Mouse (Mus musculus) thymus, postnatal 36 days (tissue): ENCODE measurements around the gene Cplane1.
"Not testable (repeated sequence)": the region's sequence is repeated elsewhere in the genome, so short reads cannot be mapped to it uniquely, and the experiment has no call there.

Source experiments
- DNase-seq, 2 experiments: peaks; one replicate each; pipeline ENCODE4 v3.0.0; 2022; ENCODE audit warnings: mixed read lengths in 2 of 2

Gene Cplane1

DNA sequence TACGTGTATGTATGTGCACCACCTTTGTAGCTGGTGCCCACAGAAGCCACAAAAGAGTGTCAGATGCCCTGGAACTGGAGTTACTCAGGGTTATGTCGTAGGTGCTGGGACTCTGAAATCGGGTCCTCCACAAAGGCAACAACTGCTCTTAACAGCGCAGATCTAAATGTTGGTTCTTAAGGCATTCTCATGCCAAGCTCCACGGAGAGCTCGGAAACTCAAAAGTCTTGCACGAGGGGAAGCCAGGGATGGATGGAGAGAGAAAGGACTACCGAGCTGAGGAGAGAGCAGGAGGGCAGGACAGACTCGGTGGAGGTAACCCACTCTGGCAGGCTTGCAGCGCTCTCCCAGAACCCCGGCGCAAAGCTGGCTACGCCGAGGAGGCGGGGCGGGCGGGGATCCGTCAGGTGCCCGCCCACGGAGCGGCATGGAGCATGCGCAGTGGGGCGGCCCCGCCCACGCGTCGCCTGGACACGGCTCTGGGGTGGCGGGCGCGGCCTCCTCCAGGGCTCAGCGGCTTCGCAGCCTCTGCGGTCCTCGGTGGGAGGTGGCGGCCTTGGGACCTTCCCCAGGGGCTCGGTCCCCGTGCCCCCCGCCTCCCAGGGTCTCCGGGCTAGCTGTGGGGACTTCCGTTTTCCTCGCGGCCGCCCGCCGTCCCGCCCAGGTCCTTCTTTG is at the start of gene Cplane1:
Cplane1 (plus strand) TSS at position 516 of the 675 bp plus-strand sequence.
- DNase-seq = peak; percentile 94 to 95

DNA sequence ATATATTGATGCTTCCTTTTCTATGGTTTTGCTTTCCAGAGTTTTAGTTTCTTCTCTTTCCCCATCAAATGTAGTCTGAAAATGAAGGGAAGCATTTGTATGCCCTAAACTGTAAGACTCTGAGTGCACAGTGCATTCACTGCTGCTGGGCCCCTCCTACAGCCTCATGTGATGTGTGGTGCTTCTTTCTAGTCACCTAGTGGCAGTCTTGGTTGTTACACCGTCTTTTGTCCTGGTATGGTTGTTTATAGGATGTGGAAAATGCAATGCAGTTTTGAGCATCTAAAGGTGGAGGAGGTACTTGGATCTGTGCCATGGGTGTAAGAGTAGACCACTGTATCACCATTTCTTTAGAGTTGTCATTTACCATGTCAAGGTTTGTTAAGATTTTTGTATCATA is 39.6 kb upstream of the Cplane1 start:
- DNase-seq = no peak

DNA sequence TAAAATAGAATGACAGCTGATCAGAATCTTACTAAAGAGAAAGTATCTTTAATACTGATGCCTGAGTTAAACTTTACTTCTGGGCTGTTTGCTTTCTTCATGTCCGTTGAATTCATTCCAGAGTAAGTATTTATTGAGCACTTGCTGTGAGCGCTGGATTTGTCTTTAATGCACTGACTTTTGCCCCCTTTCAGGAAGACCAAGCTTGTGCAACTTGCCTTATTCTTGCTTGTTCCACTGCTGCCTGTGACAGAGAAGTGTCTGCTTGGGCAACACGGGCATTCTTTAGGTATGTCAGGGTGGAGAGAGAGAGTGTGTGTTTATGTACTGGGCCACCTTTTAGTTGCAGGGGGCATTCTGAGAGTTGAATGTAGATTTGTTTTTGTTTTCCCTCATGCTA is 37.6 kb upstream of the Cplane1 start:
- DNase-seq = no peak

GRCm38 (mm10) chr15:8131761-8132160 is 37.1 kb upstream of the Cplane1 start:
- no peak for DNase-seq

- DNase-seq = no peak
Observed at GRCm38 (mm10) chr15:8135606-8136005, 33.3 kb upstream of the Cplane1 start.

- no peak for DNase-seq
Observed at GRCm38 (mm10) chr15:8161841-8162240, 7.1 kb upstream of the Cplane1 start.

DNA sequence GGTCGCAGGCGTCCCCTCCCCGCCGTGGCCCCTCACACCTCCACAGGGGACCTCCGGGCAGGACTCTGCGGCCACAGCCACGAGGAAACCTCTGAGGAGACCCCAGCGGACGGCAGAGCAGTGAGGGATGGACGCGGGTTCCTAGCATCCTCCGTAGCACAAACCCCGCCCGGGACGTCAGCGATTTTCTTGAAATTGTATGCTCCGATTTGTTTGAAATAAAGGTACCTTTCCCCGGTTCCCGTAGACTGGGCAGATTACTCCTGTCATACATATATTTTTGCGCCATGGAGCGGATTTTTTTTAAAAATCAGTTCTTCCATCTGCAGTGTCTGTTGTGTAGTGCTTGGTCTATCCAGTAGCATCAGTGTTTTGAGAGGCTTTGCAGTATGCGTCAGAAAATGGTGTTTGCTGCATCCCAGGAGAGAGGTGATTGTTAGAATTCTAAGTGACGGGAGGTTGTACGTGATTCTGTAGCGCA is 400 bp downstream of the Cplane1 start:
- no peak for DNase-seq

- DNase-seq = no peak
Observed at GRCm38 (mm10) chr15:8189563-8189962, 20.7 kb downstream of the Cplane1 start.

- no peak for DNase-seq
Observed at GRCm38 (mm10) chr15:8190435-8190834, 21.5 kb downstream of the Cplane1 start.

DNA sequence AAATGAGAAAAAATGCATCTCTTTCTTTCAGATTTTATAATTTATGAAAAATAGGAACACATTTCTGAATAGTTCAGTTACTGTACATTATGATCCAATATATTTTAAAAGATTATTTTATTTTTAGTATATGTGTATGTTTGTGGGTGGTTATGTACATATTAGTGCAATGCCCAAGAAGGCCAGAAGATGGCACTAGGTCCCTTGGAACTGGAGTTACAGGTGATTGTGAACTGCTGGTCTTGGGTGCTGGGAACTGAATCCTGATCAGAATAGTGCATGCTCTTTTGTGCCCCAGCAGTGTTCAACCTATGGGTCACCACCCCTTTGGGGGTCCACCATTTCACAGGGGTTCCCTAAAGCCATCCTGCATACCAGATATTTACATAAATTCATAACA is 31.4 kb downstream of the Cplane1 start:
- DNase-seq = no peak

GRCm38 (mm10) chr15:8208362-8208761 is 39.5 kb downstream of the Cplane1 start:
- no peak for DNase-seq

- DNase-seq = no peak
Observed at GRCm38 (mm10) chr15:8214811-8215210, 45.9 kb downstream of the Cplane1 start.

- DNase-seq = not testable (repeated sequence)
Observed at GRCm38 (mm10) chr15:8234167-8234566, 65.3 kb downstream of the Cplane1 start.

GRCm38 (mm10) chr15:8265946-8266345 is 97.0 kb downstream of the Cplane1 start:
- no peak for DNase-seq

GRCm38 (mm10) chr15:8267211-8267610 is 98.3 kb downstream of the Cplane1 start:
- no peak for DNase-seq

DNA sequence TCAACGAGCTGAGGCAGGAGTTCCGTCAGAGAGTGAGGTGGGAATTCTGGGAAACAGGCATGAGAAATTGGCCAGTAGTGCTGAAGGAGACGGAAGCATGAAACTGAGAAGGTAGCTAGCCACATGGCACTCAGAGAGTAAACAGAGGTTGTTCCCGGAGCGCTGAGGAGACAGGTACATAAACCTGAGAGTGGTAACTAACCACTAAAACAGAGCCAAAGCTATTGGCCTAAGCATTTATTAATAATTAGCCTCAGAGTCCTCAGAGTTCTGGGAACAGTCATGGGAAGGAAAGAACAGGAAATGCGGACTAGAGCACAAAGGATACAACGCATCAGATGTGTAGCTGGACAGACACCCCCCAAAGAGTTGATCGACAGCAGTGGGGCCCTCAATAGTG is 99.3 kb downstream of the Cplane1 start:
- DNase-seq = no peak

- no peak for DNase-seq
Observed at GRCm38 (mm10) chr15:8271952-8272351, 103.0 kb downstream of the Cplane1 start.

DNA sequence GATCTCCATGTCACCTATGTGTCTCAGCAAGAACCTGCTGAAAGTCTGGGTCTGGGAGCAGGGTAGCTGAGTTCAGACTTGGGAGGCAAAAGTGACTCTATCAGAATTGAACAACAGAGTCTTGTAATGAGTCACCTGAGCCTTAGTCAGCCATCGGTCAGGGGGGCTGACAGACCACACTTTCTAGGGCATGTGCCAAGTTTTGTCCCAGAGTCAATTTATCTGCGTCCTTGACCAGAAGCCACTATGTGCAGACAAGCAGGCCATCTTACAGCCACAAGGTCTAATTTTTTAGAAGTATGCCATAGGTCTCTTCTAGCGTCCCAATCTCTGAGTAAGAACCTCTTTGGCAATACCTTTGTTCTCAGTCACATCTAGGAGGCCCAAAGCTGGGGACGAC is 109.0 kb downstream of the Cplane1 start:
- DNase-seq = not testable (repeated sequence)

- peak; percentile 59 to 72 for DNase-seq
Observed at GRCm38 (mm10) chr15:8279320-8279779, 110.4 kb downstream of the Cplane1 start.

- peak; percentile 5 to 30 for DNase-seq
Observed at GRCm38 (mm10) chr15:8279929-8280610, 111.2 kb downstream of the Cplane1 start.

GRCm38 (mm10) chr15:8281701-8282100 is 112.8 kb downstream of the Cplane1 start:
- no peak for DNase-seq

GRCm38 (mm10) chr15:8282155-8282554 is 113.2 kb downstream of the Cplane1 start:
- no peak for DNase-seq

DNA sequence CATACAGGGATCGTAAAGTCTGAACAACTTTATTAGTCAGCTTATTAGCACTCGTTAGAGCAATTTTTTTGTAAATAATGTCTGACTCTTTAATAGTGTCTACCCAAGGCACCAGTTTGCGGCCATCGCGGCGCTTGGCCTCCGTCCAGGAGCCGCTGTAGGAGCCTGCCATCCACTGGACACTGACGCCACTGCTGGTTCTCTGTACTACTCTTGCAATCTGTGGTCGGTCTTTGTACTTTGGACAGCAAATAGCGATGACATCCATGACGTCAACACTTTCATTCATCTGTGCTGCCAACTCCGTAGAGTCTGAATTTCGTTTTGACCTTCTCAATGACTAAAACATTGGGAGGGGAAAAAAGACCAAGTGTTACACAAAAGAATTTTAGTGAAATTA is 122.3 kb downstream of the Cplane1 start:
- DNase-seq = no peak

- no peak for DNase-seq
Observed at GRCm38 (mm10) chr15:8294150-8294549, 125.2 kb downstream of the Cplane1 start.
